Mouse (Mus musculus) ZHBTc4 (cell line): ENCODE measurements at regions not wholly inside any gene's neighbourhood (a gene's known extent, or its start where the extent isn't known, plus 50 kb on each side); places are given as distances from the start of the nearest gene placed in this dataset.

ENCODE experiments used
- DNase-seq: peaks from one replicate; pipeline ENCODE4 v3.0.0-alpha.2; 2011; ENCODE audit warnings: low read depth, low spot score

GRCm38 (mm10) chr2:55817273-55817672, 381.5 kb downstream of the Kcnj3 start:
- DNase-seq, result no peak

- no peak for DNase-seq
These were observed 382.4 kb downstream of the Kcnj3 start for GRCm38 (mm10) chr2:55818220-55818619.

GRCm38 (mm10) chr2:55822726-55823125, 387.0 kb downstream of the Kcnj3 start:
- DNase-seq, result no peak

DNA sequence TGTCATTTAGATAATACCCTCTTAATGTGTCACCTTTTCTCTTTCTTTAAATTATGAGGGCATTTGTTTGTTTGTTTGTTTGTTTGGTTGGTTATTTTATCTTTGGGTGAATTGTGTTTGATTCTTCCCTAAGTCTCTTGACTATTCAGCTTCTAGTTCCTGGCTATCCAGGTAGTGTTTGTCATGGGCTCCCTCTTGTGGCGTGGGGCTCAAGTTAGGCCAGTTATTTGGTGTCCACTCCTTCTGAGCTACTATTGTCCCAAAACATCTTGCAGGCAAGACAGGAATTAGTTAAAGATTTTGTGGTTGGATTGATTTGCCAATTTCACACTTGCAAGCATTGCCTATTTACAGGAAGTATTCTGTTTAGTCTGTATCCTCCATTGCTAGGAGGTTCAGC, 405.8 kb downstream of the Kcnj3 start:
- peak; percentile 50 for DNase-seq

DNA sequence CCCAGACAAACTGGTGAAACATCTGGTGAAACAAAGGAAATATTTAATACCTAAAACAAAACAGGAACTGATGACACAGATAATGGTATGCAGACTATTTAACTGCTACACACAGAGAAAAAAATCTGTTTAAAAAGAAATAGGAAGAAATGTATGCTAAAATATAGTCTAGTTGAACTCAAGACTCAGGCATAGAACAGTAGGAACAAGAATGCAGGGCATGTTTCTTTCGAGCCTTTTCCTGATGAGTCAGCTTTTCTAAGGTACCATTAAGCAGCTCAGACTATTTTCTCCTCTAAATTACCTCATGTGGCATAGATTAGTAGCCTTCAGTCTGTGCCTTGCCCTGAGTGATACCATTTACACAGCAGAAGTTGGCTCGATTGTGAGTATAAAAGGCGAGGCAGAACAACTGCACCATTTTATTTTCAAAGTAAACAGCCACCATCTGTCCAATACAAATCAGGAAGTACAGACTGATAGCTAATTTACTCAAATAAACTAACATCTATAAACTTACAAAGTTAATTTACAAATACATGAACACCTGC, 411.1 kb downstream of the Kcnj3 start:
- no peak for DNase-seq

- DNase-seq, result no peak
These were observed 426.7 kb downstream of the Kcnj3 start for GRCm38 (mm10) chr2:55862479-55862878.

GRCm38 (mm10) chr2:55889976-55890375, 454.2 kb downstream of the Kcnj3 start:
- DNase-seq, result no peak

- no peak for DNase-seq
These were observed 457.2 kb downstream of the Kcnj3 start for GRCm38 (mm10) chr2:55892821-55893535.

DNA sequence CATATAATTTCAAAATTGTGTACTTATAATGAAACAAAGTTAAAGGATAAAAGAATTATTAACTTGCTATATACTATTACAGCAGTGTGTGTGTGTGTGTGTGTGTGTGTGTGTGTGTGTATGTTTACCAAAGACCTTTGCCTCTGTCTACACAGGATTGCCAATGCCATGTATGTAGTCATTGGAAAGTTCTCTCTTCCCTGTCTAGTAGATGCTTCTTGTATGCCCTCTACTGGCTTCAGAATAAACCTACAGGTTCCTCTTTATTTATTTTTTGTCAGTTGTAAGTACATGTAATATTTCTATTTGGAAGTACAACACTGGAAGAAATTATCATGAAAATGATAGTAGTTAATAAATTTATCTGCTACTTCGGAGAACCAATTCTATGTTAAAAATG, 484.5 kb downstream of the Kcnj3 start:
- DNase-seq, result no peak
